Mouse (Mus musculus) lung, postnatal 36 days (tissue): ENCODE data around the gene 1500015O10Rik.

Source experiments
- DNase-seq: peaks from one replicate; pipeline ENCODE4 v3.0.0; 2022; ENCODE audit warnings: mixed read lengths

Gene 1500015O10Rik

GRCm38 (mm10) chr1:43776106-43776505 is 45.7 kb downstream of the 1500015O10Rik start:
- DNase-seq, result peak; percentile 47

- DNase-seq, result no peak
Observed at GRCm38 (mm10) chr1:43781195-43781594, 50.8 kb downstream of the 1500015O10Rik start.

DNA sequence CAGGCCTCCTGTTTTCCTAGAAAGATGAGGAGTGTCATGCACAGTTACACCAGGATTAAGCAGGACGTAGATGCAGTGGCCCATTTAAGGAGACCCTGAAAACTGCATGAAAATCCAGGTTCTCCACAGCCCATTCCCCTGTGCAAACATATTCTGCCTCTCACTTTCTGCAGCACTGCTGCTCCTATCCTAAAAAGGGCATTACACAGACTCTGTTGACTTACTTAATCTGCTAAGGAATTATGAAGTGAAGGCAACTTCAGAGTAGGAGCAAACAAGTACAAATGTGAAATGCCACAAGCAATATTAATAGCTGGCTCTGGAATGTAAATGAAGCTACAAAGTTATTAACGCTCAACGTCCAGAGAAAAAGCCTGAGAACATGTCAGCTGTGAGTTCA is 51.3 kb downstream of the 1500015O10Rik start:
- no peak for DNase-seq

DNA sequence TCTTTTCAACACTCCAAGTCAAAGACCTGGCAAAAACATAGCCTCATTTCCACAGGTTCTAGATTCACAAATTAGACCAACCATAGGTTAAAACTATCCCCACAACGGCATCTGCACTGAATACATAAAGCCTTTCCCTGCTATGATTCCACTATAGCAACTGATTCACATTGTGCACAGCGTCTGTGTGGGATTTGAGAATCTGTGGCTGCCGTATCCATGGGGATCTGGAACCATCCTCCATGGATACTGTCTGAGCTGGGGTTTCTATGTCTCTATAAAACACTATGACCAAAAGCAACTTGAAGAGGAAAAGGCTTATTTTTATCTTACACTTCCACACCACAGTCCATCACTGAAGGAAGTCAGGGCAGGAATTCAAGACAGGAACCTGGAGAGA is 52.3 kb downstream of the 1500015O10Rik start:
- DNase-seq, result no peak

GRCm38 (mm10) chr1:43783186-43783585 is 52.8 kb downstream of the 1500015O10Rik start:
- DNase-seq, result no peak

DNA sequence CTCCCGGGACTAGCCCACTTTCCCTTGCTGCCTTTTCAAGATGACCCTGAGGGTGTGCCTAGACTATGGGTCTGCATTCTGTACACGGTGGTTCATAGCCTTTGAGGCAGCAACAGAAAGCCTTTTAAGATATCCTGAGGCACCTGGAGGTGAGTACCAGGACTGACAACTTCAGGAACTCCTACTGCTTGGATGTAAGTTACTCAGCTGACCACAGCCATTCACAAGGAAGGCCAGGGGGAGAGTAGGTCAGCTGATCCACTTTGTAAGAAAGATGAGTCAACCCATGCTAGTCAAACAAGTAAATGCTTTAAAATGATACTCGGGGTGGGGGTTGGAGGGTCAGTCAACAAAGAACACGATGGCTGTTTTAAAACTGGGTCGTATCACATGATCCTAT is 54.9 kb downstream of the 1500015O10Rik start:
- DNase-seq, result no peak

DNA sequence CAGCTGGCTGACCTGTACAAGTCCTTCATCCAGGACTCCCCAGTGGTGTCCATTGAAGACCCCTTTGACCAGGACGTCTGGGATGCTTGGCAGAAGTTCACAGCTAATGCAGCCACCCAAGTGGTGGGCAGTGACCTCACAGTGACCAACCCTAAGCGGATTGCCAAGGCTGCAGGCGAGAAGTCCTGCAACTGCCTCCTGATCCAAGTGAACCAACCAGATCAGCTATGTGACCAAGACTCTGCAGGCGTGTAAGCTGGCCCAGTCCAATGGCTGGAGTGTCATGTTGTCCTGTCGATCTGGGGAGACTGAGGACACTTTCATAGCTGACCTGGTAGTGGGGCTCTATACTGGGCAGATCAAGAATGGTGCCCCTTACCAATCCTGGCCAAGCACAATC is 56.3 kb downstream of the 1500015O10Rik start:
- DNase-seq, result no peak

- DNase-seq, result no peak
Observed at GRCm38 (mm10) chr1:43789765-43790164, 59.4 kb downstream of the 1500015O10Rik start.
